Mouse (Mus musculus) heart, embryonic 14.5 days (tissue): Measurements from ENCODE around the gene Aph1c. TPM values are rescaled to one million over a fixed set of nuclear protein-coding genes. Genes with fewer than 3 reads are reported as not detected.
"Not testable (repeated sequence)": the region's sequence is repeated elsewhere in the genome, so short reads cannot be mapped to it uniquely, and the experiment has no call there.

ENCODE experiments used
- ATAC-seq: fragments of 200-750 bp; cut with Nextera tagmentation; 2 replicates; pipeline ENCODE4 v1.8.0; 2017; ENCODE audit warnings: low read depth, moderate TSS enrichment; ENCODE audit not compliant: insufficient number of reproducible peaks, insufficient read depth, low FRiP score
- H3K27ac ChIP-seq, 2 experiments: fragments of 200-500 bp in 1 of 2; fragments of 300-500 bp in 1 of 2; sonication (generic) in 1 of 2; replicated peaks in 1 of 2; 2 replicates each; pipeline ENCODE4 v1.5.1; 2012 to 2014; ENCODE audit warnings: low read depth in 2 of 2, low read length in 2 of 2, control low read depth in 1 of 2, mild to moderate bottlenecking in 1 of 2, mixed read lengths in 1 of 2; ENCODE audit not compliant: control insufficient read depth in 1 of 2, insufficient read depth in 1 of 2
- H3K27me3 ChIP-seq: fragments of 300-500 bp; sonication (generic); 2 replicates; pipeline ENCODE4 v1.6.1; 2014; ENCODE audit warnings: mild to moderate bottlenecking, low read length, control low read depth; ENCODE audit not compliant: control insufficient read depth, insufficient read depth
- H3K36me3 ChIP-seq: fragments of 300-500 bp; sonication (generic); 2 replicates; pipeline ENCODE4 v1.6.1; 2014; ENCODE audit warnings: mild to moderate bottlenecking, control low read depth, low read length, mixed read lengths; ENCODE audit not compliant: control insufficient read depth, insufficient read depth
- H3K4me1 ChIP-seq, 2 experiments: fragments of 200-500 bp in 1 of 2; fragments of 300-500 bp in 1 of 2; sonication (generic) in 1 of 2; 2 replicates each; pipeline ENCODE4 v1.6.1; 2012 to 2014; ENCODE audit warnings: low read length in 2 of 2, control low read depth in 1 of 2, mixed read lengths in 1 of 2; ENCODE audit not compliant: control insufficient read depth in 2 of 2, insufficient read depth in 2 of 2
- H3K4me2 ChIP-seq: fragments of 300-500 bp; sonication (generic); 2 replicates; pipeline ENCODE4 v1.6.1; 2014; ENCODE audit warnings: mild to moderate bottlenecking, low read length
- H3K4me3 ChIP-seq, 2 experiments: fragments of 200-500 bp in 1 of 2; fragments of 300-500 bp in 1 of 2; sonication (generic) in 1 of 2; 2 replicates each; pipeline ENCODE4 v1.5.1; 2012 to 2014; ENCODE audit warnings: low read length in 2 of 2, mild to moderate bottlenecking in 2 of 2, control low read depth in 1 of 2, low read depth in 1 of 2, moderate library complexity in 1 of 2; ENCODE audit not compliant: control insufficient read depth in 1 of 2, insufficient read depth in 1 of 2
- H3K9ac ChIP-seq: fragments of 300-500 bp; sonication (generic); 2 replicates; pipeline ENCODE4 v1.6.1; 2014; ENCODE audit warnings: mild to moderate bottlenecking, low read length
- H3K9me3 ChIP-seq: fragments of 300-500 bp; sonication (generic); 2 replicates; pipeline ENCODE4 v1.6.1; 2016; ENCODE audit warnings: low read length, control low read depth; ENCODE audit not compliant: control insufficient read depth
- WGBS: fragments of 180-500 bp; shearing (Covaris S2); extraction: QIAGEN DNeasy Blood & Tissue Kit; methylation state at CpG from one replicate; pipeline ENCODE4 v1.1.7; 2014; 5-methylcytosine and 5-hydroxymethylcytosine counted together
- polyA plus RNA-seq: library from polyadenylated mRNA; unstranded; fragments of >200 nt; fragmentation: Nextera tagmentation; extraction: Ambion mirVana; gene quantifications from 2 replicates; pipeline ENCODE4 v1.2.1, GENCODE M21; 2014

Aph1c gene
- polyA plus RNA-seq, 1 experiment from 2014 or later, result 2.1 TPM

GRCm38 (mm10) chr9:66876577-66876976, 42.1 kb upstream of the Aph1c start:
- Histone ChIP-seq H3K4me3 (no peak overlapping the region), H3K4me2 (no peak overlapping the region), H3K4me1 (peaks cover 0 to 10% of the 10 kb centered on the region in 2 experiments; a peak in 2 of 4 replicates), H3K36me3 (no peaks in the 10 kb centered on the region), H3K27ac (no peak overlapping the region; a peak in 1 of 4 replicates), H3K9ac (no peak overlapping the region), H3K9me3 (peaks cover 8% of the 10 kb centered on the region), H3K27me3 (no peaks in the 10 kb centered on the region)
- 57% methylated on average over 5 of the region's 5 CpGs for WGBS
- ATAC-seq, result no peak

GRCm38 (mm10) chr9:66874297-66874696, 39.8 kb upstream of the Aph1c start:
- Histone ChIP-seq H3K4me3 (no peak overlapping the region), H3K4me1 (peaks cover 0 to 10% of the 10 kb centered on the region in 2 experiments; a peak in 2 of 4 replicates), H3K9me3 (peaks cover 8% of the 10 kb centered on the region), H3K27me3 (no peaks in the 10 kb centered on the region), H3K9ac (no peak overlapping the region), H3K4me2 (no peak overlapping the region), H3K36me3 (no peaks in the 10 kb centered on the region), H3K27ac (no peak overlapping the region)
- ATAC-seq, result no peak
- WGBS, result 96% methylated on average over 5 of the region's 5 CpGs

- H3K4me2 ChIP-seq, result no peak overlapping the region
- ATAC-seq, result no peak
- no peaks in the 10 kb centered on the region for H3K36me3 ChIP-seq
- H3K27ac ChIP-seq, result no peak overlapping the region
- H3K9me3 ChIP-seq, result peaks cover 8% of the 10 kb centered on the region
- H3K27me3 ChIP-seq, result no peaks in the 10 kb centered on the region
- peaks cover 0 to 10% of the 10 kb centered on the region in 2 experiments; a peak in 2 of 4 replicates for H3K4me1 ChIP-seq
- no peak overlapping the region for H3K4me3 ChIP-seq
- no peak overlapping the region for H3K9ac ChIP-seq
These were observed 39.0 kb upstream of the Aph1c start for GRCm38 (mm10) chr9:66873531-66873930.

- not testable (repeated sequence) for H3K36me3 ChIP-seq, H3K4me2 ChIP-seq, H3K9me3 ChIP-seq, H3K27me3 ChIP-seq, H3K9ac ChIP-seq, ATAC-seq, H3K4me3 ChIP-seq, H3K27ac ChIP-seq
- H3K4me1 ChIP-seq, result peaks cover 0 to 15% of the 10 kb centered on the region in 2 experiments; a peak in 2 of 4 replicates
- WGBS, result 85% methylated on average over 2 of the region's 2 CpGs
These were observed 38.5 kb upstream of the Aph1c start for GRCm38 (mm10) chr9:66873009-66873408.

- no peak overlapping the region for H3K4me3 ChIP-seq
- H3K27me3 ChIP-seq, result no peaks in the 10 kb centered on the region
- H3K9ac ChIP-seq, result no peak overlapping the region
- no peak overlapping the region for H3K4me2 ChIP-seq
- H3K36me3 ChIP-seq, result no peaks in the 10 kb centered on the region
- peaks cover 0 to 17% of the 10 kb centered on the region in 2 experiments; a peak in 2 of 4 replicates for H3K4me1 ChIP-seq
- WGBS, result 50% methylated on average over 10 of the region's 10 CpGs
- peak overlapping the region; percentile 26 to 45; a peak in 2 of 4 replicates for H3K27ac ChIP-seq
- peaks cover 6% of the 10 kb centered on the region for H3K9me3 ChIP-seq
- no peak for ATAC-seq
These were observed 37.6 kb upstream of the Aph1c start for GRCm38 (mm10) chr9:66872015-66872727.

- H3K4me2 ChIP-seq, result no peak overlapping the region
- H3K27ac ChIP-seq, result no peak overlapping the region; a peak in 1 of 4 replicates
- no peak for ATAC-seq
- no peaks in the 10 kb centered on the region for H3K27me3 ChIP-seq
- peaks cover 2 to 20% of the 10 kb centered on the region in 2 experiments; a peak in 2 of 4 replicates for H3K4me1 ChIP-seq
- 77% methylated on average over 3 of the region's 3 CpGs for WGBS
- no peak overlapping the region for H3K9ac ChIP-seq
- no peaks in the 10 kb centered on the region for H3K9me3 ChIP-seq
- H3K4me3 ChIP-seq, result no peak overlapping the region
- H3K36me3 ChIP-seq, result peaks cover 14% of the 10 kb centered on the region; the same call in 1 of the 2 replicates
These were observed 30.2 kb upstream of the Aph1c start for GRCm38 (mm10) chr9:66864708-66865107.

GRCm38 (mm10) chr9:66863456-66863855, 28.9 kb upstream of the Aph1c start:
- Histone ChIP-seq H3K36me3 (peaks cover 18% of the 10 kb centered on the region; the same call in 1 of the 2 replicates), H3K4me1 (peaks cover 2 to 19% of the 10 kb centered on the region in 2 experiments; a peak in 2 of 4 replicates), H3K4me3 (no peak overlapping the region), H3K27ac (peak overlapping the region in 1 of 2 experiments; percentile 46; a peak in 1 of 4 replicates), H3K9ac (no peak overlapping the region), H3K9me3 (no peaks in the 10 kb centered on the region), H3K27me3 (no peaks in the 10 kb centered on the region), H3K4me2 (no peak overlapping the region)
- WGBS, result 38% methylated on average over 3 of the region's 3 CpGs
- ATAC-seq, result no peak
